Mouse (Mus musculus) frontal cortex, adult 2 months (tissue): ENCODE results near the gene Npff. TPM values are rescaled to one million over a fixed set of nuclear protein-coding genes. Genes with fewer than 3 reads are reported as not detected.

ENCODE experiments used
- DNase-seq, 2 experiments: peaks; one replicate each; pipeline ENCODE4 v3.0.0; 2022; ENCODE audit warnings: low spot score in 1 of 2; ENCODE audit errors: extremely low spot score in 1 of 2
- polyA plus RNA-seq: library from polyadenylated mRNA; depleted of rRNA; stranded (reverse); fragments of >200 nt; gene quantifications from 2 replicates; pipeline ENCODE4 v1.2.3, GENCODE M21; 2012

The Npff gene
- polyA plus RNA-seq, 1 experiment, result 5.2 TPM

DNA sequence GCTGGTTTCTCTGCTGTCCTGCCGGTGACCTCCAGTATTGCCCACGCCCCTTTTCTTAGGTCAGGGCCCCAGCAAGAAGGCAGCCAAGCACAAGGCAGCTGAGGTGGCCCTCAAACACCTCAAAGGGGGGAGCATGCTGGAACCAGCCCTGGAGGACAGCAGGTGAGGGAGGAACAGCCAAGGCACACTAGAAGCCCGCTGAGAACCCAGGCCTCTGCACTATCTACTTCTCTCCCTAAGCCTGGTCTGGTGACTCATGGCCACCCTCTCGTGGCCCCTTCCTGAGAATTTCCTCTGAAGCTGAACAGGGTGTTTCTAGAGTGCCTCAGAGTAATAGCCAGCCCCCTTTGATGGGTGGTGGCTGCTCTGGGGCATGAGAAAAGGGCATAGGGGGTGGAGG lies 4.3 kb downstream of the Npff start:
- no peak for DNase-seq

GRCm38 (mm10) chr15:102519211-102520141 lies 5.3 kb downstream of the Npff start:
- DNase-seq, result no peak

- DNase-seq, result no peak
These were observed 5.9 kb downstream of the Npff start for GRCm38 (mm10) chr15:102518859-102519201.

DNA sequence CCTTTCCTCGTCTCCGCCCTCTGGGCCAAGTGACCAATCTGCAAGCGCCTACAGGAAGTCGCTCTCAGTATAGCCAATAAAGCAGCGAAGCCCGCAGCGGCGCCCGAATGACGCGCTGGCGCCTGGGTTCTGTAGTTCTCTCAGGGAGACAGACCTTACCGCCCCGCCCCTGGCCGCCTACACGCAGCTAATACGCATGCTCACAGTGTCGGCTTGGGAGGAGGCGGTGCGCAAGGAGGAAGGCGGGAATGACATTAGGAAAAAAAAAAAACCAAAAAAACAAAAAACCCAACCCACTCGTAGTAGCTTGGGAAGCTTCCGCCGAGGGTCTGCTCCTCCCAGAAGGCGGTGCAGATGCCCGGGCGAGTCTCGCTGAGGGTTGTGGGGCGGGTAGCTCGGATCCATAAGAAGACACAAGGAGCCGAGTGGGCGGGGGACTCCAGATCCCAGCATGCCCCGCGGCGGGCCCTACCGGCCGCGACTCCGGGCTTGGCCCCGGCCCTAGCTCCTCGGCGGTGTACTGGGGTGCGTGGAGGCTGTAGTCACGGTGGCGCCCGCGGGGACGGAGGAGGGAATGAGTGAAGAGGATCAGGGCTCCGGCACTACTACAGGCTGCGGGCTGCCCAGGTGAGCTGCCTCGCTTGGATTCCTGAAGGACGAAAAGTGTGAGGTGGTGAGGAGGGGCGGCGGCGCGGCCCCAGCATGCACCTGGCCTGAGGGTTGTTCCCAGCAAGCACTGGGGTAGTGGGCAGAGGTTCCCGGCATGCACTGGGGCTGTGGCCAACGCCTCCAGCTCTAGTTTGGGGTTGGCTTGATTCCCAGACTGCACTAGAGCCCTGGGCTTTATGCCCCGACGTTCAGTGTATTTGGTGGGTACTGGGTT lies 6.5 kb downstream of the Npff start, which contains the start of gene Tarbp2:
Tarbp2 (plus strand) TSS at position 217 of the 883 bp plus-strand sequence.
- peak; percentile 100 for DNase-seq

GRCm38 (mm10) chr15:102517631-102517975 lies 7.1 kb downstream of the Npff start:
- no peak for DNase-seq

GRCm38 (mm10) chr15:102516728-102517404 lies 7.9 kb downstream of the Npff start, which contains the start of gene Map3k12:
Map3k12 (minus strand) TSS chr15:102517064.
- peak; percentile 63 to 80 for DNase-seq

DNA sequence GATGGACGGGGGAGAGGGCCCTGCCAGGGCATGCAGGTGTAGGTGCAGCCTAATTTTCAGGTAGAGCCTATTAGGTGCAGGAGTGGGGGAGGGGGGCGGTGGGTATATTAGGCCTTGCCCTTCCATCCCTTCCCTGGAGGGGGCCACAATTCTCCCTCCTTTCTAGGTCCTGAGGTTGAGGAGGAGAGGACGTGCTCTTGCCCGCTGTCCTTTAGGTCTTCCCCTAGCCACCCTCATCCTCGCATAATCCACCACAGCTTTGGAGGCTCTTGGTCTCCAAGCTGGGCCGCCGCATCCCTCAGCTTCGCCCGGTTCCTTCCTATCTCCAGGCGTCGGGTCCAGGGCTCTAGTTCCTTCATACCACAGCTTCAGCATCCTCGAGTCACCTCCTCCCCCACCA lies 8.4 kb downstream of the Npff start:
- DNase-seq, result no peak

- no peak for DNase-seq
These were observed 9.0 kb downstream of the Npff start for GRCm38 (mm10) chr15:102515791-102516190.

DNA sequence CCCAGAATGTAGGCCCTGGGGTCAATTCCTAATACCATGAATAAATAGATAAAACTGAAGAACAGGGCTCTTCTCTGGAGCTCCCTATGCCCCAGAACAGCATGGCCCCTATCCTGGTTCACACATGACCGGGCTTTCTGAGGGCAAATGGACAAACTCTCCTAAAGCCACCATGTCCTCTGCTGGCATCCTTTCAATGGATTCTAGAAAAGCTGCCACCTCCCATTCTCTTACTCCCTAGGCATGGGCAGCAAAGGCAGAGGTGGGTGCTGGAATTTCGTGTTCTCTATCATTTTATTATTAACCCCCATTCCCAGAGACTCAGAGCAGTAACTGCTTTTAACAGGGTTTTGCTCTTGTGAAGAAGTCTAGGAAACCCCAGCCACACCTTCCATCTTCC lies 9.5 kb downstream of the Npff start:
- no peak for DNase-seq

DNA sequence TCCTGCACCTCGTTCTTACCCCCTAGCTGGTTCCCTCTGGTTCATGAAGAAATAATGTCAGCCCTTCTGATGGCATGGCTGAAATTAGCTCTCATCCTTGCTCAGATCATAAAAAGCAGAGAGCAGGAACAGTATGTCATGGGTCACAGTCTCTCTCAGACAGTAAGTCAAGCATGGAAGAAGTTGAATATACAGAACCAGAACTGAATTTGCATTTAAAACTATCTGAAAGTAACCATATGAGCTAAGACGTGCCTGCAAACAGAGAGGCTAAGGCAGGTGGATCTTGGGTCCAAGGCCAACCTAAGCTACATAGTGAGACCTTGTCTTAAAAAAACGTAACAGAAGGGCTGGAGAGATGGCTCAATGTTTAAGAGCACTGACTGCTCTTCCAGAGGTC lies 11.7 kb downstream of the Npff start:
- DNase-seq, result no peak

GRCm38 (mm10) chr15:102512471-102512870 lies 12.3 kb downstream of the Npff start:
- DNase-seq, result no peak

DNA sequence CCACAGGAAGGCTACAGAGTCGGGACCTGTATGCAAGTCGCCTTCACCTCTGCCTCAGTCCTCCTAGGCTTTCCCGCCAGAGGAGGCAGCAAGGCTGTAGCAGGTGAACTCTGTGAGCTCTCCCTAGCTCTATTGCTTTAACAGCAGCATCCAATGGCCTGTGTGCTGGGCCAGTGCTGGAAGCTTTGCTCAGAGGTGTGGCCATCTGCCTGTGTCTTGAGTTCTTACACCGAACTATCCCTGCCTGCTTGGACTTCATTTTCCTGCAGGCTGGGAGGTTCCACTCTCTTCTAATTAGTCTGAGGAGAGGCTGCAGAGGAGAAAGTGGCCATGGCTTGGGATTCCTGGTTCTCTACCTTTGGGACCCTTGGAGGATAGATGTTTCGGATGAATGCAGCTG lies 12.7 kb downstream of the Npff start:
- DNase-seq, result no peak

DNA sequence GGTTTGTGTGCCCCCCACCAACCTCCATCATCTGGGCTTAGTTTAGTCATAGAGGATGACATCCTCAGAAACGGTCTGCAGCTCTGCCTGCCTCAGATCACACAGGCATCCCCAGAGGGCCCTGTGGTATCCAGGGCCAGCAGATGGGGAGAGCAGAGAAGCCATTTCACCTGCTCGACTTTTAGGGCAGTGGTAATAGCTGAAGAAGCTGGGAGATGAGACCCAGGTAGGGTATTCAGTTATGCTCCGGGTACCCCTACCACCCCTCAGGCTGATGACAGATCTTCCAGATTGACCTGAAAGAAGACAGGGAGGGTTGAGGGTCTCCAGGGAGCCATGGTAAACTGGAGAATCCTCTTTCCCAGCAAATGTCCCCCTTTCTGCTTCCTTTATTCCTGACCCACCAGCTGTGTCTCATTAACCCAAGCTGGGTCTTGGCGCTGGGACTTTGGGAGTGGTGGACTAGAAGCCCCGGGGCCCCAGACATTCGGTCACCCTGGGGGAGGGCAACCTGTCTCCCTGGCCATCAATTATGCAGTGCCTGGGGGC lies 13.4 kb downstream of the Npff start:
- DNase-seq, result no peak

- peak; percentile 74 to 85 for DNase-seq
These were observed 14.0 kb downstream of the Npff start for GRCm38 (mm10) chr15:102510590-102511284.

DNA sequence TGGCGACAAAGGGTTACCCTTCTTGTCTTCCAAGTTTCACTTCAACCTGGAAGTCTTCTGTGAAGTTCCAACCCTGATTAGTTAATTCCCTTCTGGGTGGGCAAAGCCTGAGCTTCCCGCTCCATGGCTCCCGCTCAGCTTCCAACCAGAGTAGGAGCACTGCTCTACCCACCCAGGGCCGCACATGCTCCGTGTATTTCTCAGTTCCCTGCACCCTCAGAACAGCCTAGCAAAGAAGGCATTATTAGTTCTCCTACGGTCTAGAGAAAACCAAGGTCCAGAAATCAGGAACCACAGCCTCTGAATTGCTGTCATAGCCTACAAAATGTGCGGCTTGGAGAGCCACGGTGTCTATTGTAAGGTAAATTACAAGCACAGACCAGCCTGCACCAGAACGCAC lies 14.6 kb downstream of the Npff start:
- no peak for DNase-seq

DNA sequence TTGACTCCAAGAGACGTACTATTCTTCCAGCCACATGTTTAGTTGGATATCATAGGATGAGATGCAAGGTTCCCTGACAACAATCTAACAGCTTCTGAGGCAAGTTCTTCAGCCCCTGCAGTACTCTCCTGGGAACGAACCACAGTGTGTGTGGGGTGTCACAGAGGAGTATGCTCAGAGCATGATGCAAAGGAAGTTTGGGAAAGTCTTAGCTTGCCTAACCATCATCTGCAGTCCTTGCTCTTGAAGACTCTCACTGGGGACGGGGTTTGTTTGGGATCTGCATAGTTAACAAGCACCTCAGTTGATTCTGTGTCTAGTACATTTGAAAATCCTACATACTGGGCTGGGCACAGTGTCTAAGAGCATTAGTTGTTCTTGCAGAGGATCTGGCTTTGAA lies 16.4 kb downstream of the Npff start:
- DNase-seq, result no peak

DNA sequence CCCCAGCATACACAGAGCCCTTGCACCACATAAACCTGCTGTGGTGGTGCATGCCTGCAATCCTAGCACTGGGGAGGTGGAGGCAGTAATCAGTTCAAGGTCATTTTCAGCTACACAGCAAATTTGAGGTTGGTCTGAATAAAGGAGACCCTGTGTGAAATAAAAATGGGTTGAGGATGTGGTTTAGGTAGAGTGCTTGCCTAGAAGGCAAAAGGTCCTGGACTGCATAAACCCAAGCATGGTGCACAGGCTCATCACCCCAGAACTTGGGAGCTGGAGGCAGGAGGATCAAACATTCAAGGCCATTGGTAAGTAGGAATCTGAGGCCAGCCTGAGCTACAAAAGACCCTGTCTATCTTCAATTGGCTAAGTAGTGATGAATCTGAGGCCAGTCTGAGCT lies 17.2 kb downstream of the Npff start:
- DNase-seq, result no peak

- no peak for DNase-seq
These were observed 17.9 kb downstream of the Npff start for GRCm38 (mm10) chr15:102506864-102507263.

DNA sequence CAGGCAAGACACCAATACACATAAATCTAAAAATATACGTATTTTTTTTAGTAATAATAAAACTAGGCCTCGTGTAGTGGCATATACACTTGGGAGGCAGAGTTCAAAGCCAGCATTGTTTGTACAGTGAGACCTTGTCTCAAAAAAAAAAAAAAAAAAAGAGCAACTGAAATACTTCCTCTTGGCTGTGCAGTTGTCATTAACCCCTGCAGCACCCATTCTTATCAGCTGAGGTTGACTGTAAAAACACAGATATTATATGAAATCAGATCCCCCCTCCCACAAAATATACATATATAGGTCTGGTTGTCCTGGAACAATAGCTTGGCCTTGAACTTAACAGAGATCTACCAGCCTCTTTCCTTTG lies 18.3 kb downstream of the Npff start:
- no peak for DNase-seq

DNA sequence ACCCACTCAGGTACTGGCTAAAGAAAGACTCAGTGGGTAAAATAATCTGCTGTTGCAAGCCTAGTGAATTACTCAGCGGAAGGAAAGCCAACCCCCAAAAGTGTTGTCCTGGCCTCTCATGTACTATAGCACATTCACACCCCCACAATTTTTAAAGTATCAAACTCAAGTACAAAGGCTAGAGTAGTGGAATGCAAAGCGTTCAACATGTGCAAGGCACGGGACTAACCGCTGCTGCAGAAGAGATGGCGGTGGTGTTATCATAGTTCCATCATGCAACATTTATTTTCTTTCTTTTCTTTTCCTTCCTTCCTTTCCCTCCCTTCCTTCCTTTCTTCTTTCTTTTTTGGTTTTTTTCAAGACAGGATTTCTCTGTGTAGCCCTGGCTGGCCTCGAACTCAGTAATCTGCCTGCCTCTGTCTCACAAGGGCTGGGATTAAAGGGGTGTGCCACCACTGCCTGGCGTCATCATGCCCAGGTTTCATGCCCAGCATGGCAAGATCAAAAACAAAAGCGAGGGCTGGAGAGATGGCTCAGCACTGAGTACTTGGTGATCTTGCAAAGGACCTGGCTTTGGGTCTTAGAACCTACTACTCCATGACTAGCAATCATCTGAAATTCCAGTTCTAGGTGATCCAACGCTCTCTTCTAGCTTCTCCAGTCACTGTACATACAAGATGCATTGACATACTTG lies 18.8 kb downstream of the Npff start:
- DNase-seq, result no peak
